Mouse (Mus musculus): ENCODE data around the gene Sgcd.

The Sgcd gene

DNA sequence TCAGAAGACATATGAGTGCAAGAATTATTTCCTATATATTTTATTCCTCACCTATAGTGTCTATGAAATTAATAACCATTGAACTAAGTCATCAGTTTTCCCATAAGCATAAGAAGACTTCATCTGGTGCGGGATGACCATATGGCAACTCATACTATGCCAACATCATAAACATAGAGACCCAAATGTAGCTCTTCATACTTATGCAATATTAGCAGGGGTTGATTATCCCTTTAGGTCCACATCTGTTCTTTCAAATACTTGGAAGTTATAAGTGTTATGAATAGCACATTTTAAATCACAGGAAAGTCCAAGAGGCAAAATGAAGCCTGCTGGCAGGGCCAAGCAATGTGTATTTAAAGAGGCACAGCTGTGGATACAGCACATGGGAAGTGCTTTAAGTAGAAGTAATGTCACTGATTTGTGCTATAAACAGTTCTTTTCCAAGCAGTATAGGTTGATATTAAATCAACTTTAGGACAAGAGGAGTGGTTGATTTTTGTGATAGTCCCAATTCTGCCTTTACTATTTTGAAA is 690.9 kb downstream of the Sgcd start:
- no peak for DNase-seq (ENCODE audit: inconsistent age in 2 of 2, low spot score in 1 of 2)

DNA sequence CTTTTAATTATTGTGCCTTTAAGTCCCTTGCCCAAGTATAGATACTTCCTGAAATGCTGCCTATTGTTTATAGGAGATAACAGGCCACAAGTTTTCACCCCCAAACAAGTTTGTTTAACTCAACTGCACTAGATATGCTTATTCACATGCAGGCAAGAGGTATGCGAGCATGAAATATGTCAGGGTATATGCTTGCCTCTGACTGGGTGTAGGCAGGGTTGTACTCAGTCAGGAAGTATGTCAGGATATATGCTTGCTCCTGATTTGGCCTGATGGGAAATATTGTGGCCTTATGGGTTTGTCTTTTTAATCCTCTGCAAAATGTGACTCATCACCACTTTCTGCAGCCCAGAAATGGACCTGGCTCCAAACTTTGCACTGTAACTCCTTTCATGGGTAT is 694.0 kb downstream of the Sgcd start:
- no peak for DNase-seq (ENCODE audit: inconsistent age in 2 of 2, low spot score in 1 of 2)

DNA sequence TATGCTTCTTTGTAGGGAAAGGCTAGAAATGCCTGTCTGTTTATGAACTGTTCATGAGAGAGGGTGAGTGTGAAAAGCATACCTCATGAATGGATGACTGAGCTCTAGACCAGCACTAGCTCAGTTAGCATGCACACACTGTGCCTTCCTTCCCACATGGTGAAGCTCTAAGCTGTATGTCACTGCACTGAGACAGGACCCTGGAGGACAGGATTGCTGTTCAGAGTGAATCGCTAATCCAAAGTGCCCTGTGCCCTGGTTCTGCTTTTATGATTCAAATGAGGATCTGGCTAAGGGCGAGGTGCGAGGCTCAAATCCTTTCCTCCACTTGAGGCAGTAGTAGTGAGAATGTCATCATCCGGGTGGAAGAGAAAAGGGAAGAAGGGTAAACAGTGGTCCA is 712.2 kb downstream of the Sgcd start:
- no peak for DNase-seq (ENCODE audit: inconsistent age in 2 of 2, low spot score in 1 of 2)

DNA sequence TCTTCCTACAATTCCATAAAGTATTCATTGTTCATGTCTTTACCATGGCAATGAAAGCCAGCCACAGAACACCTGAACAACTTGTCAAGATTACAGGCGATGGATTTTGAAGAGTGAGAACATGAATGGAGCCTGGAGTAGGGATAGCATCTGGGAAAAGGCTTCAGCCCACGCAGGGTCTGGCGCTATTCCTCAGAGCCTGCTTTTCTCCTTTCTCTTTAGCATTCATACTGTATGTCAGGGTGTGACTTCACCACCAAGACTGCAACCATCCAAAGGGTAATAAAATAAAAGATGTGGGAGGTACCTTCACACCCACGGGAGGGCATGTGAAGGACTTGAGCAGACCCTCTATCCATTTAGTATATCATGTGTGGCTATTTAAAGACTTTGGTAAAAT is 720.2 kb downstream of the Sgcd start:
- DNase-seq (ENCODE audit: inconsistent age in 2 of 2, low spot score in 1 of 2), result no peak

DNA sequence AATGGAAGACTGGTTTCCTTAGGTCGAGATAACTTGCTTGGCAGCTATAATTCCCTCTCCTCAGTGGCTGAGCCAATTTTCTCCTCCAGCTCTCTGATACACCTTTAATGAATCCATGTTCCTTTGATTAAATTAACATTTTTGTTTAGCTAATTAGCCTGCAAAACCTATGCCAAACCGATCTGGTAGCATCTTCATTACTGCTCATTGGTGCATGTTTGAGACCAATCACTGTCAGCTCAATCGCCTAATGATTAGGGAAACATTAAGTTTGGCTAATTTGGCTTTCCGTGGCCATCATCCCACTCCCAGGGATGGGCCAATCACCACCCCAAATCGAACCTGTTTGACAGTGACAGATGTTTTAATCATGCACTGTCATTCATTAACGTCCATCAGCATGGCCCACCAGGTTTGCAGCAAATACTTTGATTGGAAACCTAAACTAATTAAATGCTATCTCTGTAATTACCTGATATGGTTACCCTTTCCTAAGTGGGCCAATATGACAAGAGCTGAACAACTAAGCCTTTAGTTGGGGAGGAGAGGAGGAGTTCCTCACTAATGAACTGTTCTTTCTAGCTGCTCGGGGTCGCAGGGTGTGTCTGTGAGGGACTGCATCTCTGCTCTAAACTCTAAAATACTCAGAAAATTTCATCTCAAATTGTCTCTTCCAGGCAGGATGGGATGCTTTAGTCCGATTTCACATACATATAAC is 724.3 kb downstream of the Sgcd start:
- no peak for DNase-seq (ENCODE audit: inconsistent age in 2 of 2, low spot score in 1 of 2)

DNA sequence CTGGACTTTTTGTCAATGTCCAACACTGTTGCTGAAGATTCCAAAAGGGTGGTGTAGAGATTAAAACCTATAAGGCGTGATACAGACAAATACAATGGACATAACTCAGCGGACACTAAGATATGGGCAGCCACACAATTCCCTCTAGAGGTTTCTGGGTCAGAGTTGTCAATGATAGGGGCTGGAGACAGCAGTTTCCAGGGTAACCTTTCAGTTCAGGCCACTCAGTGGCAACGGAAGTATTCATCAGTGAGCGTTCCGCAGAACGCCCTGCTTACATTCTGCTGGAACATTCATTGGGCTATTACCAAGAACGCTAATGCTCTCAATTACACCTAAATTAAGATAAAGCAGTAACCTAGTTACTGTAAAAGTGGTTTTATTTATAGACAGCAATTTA is 738.5 kb downstream of the Sgcd start:
- DNase-seq (ENCODE audit: inconsistent age in 2 of 2, low spot score in 1 of 2), result no peak

DNA sequence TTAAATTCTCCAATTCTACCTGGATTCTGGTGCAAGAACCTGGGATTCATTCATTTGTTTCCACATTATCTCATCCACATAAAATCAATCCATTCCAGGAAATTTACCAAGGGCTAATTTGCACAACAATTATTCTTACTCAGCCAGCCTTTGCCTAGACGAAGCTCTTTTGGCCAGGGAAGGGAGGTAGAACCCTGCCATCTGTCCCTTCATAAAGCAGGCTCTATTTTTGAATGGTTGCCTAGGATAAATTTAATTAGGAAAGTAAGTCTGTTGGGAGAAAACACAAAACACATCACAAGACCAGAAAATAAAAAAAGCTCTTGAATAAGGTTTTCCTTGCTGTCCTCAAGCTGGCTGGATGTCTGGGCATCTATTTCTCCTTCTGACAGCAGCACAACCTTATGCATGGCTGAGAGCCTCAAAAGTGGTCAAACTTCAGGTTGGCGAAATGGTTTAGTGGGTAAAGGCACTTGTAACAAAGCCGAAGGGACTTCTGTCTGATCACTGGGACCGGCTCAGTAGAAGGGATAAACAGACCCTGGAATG is 740.4 kb downstream of the Sgcd start:
- no peak for DNase-seq (ENCODE audit: inconsistent age in 2 of 2, low spot score in 1 of 2)

DNA sequence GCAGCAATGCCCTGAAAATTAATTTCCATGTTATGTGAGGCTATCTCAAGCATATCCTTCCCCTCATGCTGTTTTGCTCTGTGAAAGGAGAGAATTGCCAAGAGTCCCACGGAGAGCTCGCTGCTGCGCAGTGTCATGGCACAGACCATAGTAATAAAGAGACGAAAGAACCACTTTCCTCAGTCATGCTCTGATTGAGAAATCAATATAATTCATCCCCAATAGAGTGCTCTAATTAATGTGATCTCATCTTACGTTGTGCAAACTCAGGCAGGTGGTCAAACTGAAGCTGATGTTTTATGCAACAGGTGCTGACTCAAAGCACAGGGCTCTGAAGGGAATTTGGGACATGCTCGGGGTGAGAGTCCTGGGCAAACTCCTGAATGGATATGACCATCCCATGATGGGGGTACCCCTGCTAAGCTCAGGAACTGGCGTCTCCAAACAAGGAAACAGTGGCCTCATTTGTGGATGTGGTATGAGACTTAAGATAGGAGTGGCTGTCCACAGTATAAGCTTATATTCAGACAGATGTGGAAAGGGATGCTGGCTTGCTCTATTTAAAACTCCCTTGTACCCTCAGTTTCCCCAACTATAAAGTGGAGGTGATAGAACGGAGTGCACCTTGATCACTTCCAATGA is 740.9 kb downstream of the Sgcd start:
- DNase-seq (ENCODE audit: inconsistent age in 2 of 2, low spot score in 1 of 2), result no peak

DNA sequence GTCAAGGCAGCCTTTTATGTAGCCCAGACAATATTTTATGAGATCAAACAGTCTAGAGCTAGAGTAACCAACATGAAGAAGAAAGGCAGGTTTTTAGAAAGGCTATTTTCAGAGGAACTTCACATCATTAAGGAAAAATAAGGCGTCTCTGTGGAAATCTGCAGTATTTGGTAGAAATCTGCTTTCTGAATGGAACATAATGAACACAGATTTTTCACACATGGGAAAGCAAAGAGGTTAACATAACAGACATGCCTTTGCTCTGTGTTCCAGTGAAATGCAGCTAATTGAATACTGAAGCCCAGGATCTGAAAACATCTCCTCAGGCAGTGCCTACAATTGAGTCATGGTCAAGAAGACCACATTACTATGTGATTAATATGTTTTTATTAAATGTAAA is 746.4 kb downstream of the Sgcd start:
- no peak for DNase-seq (ENCODE audit: inconsistent age in 2 of 2, low spot score in 1 of 2)

DNA sequence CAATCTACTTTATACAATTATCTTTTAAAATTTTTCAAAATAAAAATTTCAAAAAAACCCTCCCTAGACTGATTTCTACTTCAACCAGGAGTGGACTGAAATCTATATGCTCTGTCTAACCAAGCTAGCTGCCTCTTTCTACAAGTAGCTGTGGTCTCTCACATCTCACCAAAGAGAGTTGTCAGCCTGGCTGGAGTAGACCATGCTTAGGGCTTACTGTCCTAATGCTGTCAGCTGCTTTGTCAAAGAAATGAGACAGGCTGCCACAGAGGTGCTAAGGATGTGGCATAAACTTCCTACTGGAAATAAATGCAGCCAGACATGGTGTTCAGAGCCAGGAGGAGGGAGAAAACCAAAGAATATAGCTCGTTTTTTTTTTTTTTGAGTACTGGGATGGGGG is 760.5 kb downstream of the Sgcd start:
- DNase-seq (ENCODE audit: inconsistent age in 2 of 2, low spot score in 1 of 2), result no peak

DNA sequence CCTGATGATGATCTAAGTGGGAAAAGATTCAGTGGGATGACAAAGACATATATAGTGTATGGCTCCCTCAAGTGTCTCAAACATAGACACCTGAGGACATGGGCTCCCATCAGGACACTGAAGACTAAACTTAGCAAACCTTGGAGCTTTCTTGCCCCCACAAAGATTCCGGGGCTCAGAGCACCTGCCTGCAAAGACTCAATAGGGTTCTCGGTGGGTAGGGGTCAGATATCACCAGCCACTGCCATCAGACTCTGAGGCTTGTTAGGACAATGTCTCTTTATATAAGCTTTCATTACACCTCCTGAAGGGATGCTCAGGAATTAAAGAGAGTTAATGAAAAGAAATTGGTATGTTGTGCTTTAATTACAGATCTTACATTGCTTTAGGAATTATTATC is 764.6 kb downstream of the Sgcd start:
- DNase-seq (ENCODE audit: inconsistent age in 2 of 2, low spot score in 1 of 2), result no peak

DNA sequence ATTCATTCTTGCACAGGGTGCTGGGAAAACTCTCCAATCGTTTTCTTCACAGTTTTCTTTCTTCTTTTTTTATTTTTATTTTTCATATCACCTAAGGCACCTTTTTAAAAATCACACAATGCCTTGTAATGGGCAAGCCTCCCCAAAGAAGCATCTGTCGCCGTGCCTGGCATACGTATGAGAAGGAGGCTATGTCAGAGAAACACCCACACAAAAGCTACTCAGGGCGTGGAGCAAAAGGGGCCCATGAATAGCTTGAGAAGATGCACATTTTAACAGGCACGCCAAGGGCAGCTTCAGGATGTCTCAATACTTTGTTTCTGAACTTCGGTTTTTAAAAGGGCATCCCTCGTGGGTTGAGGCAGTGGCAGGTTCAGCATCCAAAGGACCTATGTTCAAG is 777.2 kb downstream of the Sgcd start:
- DNase-seq (ENCODE audit: inconsistent age in 2 of 2, low spot score in 1 of 2), result no peak

DNA sequence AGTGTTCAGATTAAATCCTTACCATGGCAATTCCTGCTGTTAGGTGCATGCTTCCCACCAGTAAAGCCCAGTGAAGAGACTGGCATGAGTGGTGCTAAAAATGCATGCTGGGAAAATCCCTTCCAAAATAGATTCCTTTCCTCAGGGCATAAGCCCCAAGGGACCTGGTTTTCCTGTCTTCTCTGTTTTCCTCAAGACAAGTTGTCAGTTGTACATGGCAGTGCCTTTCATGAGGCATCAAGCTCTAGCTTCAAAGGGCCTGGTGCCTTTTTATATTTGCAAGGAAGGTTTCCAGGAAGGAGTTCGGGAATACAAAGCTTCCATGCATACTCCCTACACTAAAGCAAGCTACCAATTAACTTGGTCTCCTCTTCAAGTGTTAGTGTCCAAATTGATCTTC is 782.3 kb downstream of the Sgcd start:
- no peak for DNase-seq (ENCODE audit: inconsistent age in 2 of 2, low spot score in 1 of 2)

DNA sequence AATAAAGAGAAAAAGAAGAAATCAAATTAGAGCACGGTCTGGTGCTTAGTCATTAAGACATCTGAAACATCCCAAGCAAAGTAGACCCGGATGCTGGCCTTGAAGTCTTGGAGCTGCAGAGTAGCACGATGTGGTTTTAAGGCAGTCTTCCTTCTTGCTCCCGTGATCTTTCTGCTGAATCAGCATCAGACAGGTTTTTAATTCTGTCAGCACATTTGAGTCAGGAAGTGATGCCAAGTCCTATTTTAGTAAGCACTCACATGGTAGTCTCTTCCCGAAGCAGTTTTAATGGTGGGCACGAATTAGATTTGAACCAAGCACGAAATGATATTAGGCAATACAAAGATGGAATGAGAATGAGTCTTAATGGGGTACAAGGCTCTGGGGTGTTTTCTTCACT is 789.7 kb downstream of the Sgcd start:
- no peak for DNase-seq (ENCODE audit: inconsistent age in 2 of 2, low spot score in 1 of 2)

DNA sequence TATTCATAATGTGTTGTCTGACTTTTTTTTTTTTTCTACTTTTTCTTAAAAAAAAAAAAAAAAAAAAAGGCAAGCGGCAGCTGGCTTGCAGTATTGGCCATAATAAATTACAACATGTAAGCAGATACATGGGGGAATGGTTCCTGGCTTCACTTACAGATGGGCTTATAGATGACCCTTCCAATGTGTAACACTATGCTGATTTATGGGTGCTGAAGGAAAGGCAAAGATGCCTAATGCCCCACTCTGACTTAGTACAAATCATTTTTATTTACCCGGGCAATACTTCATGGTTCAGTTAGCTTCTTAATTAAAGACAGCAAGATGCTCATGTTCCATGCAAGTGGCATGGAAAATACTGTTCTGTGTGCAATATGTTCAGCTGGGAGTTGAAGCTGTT is 800.2 kb downstream of the Sgcd start:
- no peak for DNase-seq (ENCODE audit: inconsistent age in 2 of 2, low spot score in 1 of 2)

DNA sequence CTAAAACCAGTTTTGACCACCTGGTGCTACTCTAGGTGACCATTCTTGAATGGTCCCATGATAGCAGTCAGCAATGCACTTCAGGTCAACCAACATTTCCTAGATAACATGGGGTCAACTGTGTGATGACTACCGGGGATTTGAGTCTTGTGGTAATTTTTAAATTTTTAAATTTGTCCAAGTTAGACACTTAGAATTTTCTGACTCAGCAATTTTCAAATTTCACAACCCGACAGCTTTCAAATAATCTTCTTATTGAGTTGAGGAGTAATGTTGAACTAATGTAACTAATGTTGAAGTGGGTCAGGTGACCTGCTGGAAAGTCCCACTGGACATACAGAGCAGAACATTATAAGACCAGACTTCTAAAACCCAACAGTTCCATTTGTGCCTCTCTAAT is 813.8 kb downstream of the Sgcd start:
- no peak for DNase-seq (ENCODE audit: inconsistent age in 2 of 2, low spot score in 1 of 2)

DNA sequence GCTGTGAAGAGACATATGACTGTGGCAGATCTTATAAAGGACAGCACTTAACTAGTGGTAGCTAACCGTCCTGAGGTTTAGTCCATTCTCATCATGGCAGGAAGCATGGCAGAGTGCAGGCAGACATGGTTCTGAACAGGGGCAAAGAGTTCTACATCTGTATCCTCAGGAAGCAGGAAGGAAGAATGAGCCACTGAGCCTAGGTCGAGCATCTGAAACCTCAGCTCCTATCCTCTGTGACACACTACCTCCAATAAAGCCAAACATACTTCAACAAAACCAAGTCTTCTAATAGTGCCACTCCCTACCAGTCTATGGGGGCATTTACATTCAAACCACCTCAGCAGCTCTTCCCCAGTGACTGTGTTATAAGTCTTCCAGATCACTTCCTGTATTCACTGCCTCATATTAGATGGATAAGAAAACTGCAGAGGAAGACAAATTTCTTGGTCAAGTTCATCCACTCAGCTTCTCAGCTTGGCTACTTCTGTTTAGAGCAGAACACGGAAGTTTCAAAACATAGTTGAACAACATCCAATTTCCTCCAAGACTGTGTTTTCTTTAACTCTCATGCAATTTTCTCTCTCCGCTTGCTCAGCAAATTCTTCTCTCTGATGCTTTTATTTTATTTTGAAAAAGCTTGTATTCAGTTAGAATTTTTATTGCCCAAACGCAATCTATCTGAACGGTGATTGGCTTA is 817.7 kb downstream of the Sgcd start:
- DNase-seq (ENCODE audit: inconsistent age in 2 of 2, low spot score in 1 of 2), result no peak

DNA sequence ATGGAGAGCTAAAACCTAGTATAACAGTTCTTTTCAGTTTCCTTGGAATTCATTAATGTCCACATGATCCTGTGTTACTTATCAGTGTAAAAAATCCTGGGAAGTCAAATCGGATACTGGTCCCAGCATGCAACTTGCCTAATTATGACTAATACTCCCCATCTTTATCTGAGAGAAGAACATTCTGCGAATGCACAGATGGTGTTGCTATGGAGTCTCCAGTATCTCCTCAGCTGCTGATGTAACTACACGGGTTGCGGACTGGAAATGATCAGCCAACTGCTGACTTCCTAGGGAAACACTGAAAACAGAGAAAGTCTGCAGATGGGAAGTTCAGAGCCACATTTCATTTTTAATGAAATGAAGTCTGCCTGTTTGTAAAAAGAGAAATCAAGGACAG is 821.4 kb downstream of the Sgcd start:
- no peak for DNase-seq (ENCODE audit: inconsistent age in 2 of 2, low spot score in 1 of 2)

DNA sequence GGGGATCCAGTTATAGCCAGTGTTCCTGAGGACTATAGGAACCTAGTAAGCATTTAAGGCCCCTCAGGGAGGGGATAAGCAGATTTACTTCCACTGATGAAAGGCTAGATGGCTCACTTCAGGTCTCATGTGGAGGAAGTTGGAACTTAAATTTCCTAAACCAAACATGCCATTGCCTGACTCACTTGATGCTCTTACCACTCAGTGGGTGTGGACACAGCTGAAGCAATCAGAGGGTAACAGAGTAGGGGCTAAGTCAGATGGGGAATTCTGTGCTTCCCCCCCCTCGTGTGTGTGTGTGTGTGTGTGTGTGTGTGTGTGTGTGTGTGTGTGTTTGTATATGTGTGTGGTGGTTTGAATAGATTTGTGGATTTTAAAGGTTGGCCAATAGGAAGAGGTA is 830.7 kb downstream of the Sgcd start:
- no peak for DNase-seq (ENCODE audit: inconsistent age in 2 of 2, low spot score in 1 of 2)

DNA sequence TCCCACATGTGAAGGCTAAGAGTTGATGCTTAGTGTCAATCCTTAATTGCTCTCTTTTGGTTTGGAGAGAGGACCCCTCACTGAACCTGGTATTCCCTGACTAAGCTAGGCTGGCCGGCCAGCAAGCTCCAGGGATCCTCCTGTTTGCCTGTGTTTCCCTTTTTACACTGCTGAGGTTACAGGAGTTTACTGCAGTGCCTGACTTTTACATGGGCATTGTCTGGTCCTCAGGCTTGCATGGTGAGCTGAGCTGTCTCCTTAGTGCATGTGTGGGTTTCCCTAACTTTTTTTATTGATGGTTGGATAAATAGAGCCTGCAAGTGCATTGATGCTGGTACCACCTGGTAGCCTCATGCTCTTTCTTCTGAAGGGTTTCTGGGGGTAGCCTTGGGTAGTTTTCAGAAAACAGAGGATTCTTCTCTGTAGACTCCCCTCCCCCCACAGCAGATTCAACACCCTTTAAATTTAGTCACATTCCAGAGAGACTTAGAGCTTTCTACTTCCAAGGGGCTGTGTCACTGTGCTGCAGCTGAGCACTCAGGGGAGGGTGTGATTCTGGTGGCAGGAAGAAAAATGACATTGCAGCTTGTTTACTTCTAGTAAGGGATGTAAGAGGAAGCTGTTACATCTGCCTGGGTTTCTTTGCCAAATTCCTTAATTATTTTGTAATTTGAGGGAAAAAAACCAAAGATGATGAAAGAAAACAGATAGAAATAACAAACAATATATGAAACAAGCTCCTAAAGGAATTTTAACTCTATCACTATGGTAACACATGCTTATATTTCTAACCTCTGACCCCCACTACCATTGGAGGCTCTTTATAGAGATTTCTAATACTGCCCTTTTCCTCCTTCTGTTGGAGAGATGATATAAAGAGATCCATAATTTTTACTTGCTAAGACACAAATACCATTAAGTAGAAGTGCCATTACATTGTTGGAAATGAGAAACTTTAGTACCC is 831.8 kb downstream of the Sgcd start:
- no peak for DNase-seq (ENCODE audit: inconsistent age in 2 of 2, low spot score in 1 of 2)
